Mouse (Mus musculus) limb, embryonic 14.5 days (tissue): ENCODE measurements around the gene Nop53. TPM values are rescaled to one million over a fixed set of nuclear protein-coding genes. Genes with fewer than 3 reads are reported as not detected.

Experiments used
- ATAC-seq: fragments of 200-750 bp; cut with Nextera tagmentation; 2 replicates; pipeline ENCODE4 v1.8.0; 2017; ENCODE audit warnings: low read depth, moderate number of reproducible peaks, moderate TSS enrichment; ENCODE audit not compliant: low FRiP score
- DNase-seq: peaks from one replicate; pipeline ENCODE4 v3.0.0-alpha.2; 2015; ENCODE audit warnings: low spot score
- H3K27ac ChIP-seq: fragments of 300-500 bp; sonication (generic); replicated peaks from 2 replicates; pipeline ENCODE4 v1.5.1; 2014; ENCODE audit warnings: low read depth, mild to moderate bottlenecking, low read length, moderate library complexity, mixed read lengths
- H3K27me3 ChIP-seq: fragments of 300-500 bp; sonication (generic); 2 replicates; pipeline ENCODE4 v1.6.1; 2014; ENCODE audit warnings: low read length, mixed read lengths; ENCODE audit not compliant: control insufficient read depth, insufficient read depth
- H3K36me3 ChIP-seq: fragments of 300-500 bp; sonication (generic); 2 replicates; pipeline ENCODE4 v1.6.1; 2014; ENCODE audit warnings: mild to moderate bottlenecking, low read length, moderate library complexity, mixed read lengths; ENCODE audit not compliant: control insufficient read depth, insufficient read depth
- H3K4me1 ChIP-seq: fragments of 300-500 bp; sonication (generic); 2 replicates; pipeline ENCODE4 v1.6.1; 2014; ENCODE audit warnings: antibody characterized with exemption, low read length, mixed read lengths; ENCODE audit not compliant: control insufficient read depth, insufficient read depth
- H3K4me2 ChIP-seq: fragments of 300-500 bp; sonication (generic); replicated peaks from 2 replicates; pipeline ENCODE4 v1.6.1; 2014; ENCODE audit warnings: low read depth, mild to moderate bottlenecking, low read length, moderate library complexity; ENCODE audit not compliant: severe bottlenecking
- H3K4me3 ChIP-seq: fragments of 300-500 bp; sonication (generic); replicated peaks from 2 replicates; pipeline ENCODE4 v1.5.1; 2014; ENCODE audit warnings: low read length
- H3K9ac ChIP-seq: fragments of 300-500 bp; sonication (generic); 2 replicates; pipeline ENCODE4 v1.6.1; 2014; ENCODE audit warnings: mild to moderate bottlenecking, low read depth, low read length, moderate library complexity; ENCODE audit not compliant: severe bottlenecking
- H3K9me3 ChIP-seq: fragments of 300-500 bp; sonication (generic); 2 replicates; pipeline ENCODE4 v1.6.1; 2016; ENCODE audit warnings: low read length; ENCODE audit not compliant: control insufficient read depth
- POLR2A ChIP-seq: fragments of 200-500 bp; IDR thresholded peaks from 2 replicates; pipeline ENCODE4 v1.8.0; 2012; ENCODE audit warnings: inconsistent platforms, mild to moderate bottlenecking, moderate library complexity, borderline replicate concordance; ENCODE audit not compliant: insufficient read depth, insufficient read length; ENCODE audit errors: extremely low read depth
- WGBS: fragments of 180-500 bp; shearing (Covaris S2); extraction: QIAGEN DNeasy Blood & Tissue Kit; methylation state at CpG from one replicate; pipeline ENCODE4 v1.1.7; 2014; 5-methylcytosine and 5-hydroxymethylcytosine counted together
- polyA plus RNA-seq, 2 experiments: library from polyadenylated mRNA; depleted of rRNA in 1 of 2; stranded (reverse) in 1 of 2; unstranded in 1 of 2; fragments of >200 nt; fragmentation: Nextera tagmentation in 1 of 2; extraction: Ambion mirVana in 1 of 2; gene quantifications; 2 replicates each; pipeline versions ENCODE4 v1.2.1 to v1.2.3; 2012 to 2014

The Nop53 gene
- polyA plus RNA-seq, 2 experiments, result 176 to 192 TPM

DNA sequence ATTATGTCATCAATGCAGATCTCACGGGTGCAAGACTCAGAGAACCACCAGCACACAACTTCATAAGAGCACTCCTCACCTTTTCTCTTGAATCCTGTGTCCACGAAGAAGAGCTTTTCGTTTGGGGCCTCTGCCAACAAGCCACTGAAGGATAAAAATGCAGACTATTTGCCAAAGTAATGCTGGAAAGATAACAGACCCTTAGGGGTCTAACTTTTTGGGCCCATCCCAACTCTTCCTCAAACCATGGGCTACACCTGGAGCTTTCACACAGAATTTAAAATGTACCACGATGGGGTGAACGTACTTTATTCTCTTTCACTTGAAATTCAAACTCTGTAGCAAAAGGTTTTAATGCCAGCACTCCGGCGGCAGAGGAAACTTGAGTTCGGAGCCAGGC lies 663 bp downstream of the Nop53 start:
- Histone ChIP-seq H3K4me1 (peaks cover 16% of the 10 kb centered on the region), H3K27me3 (no peaks in the 10 kb centered on the region), H3K9me3 (no peaks in the 10 kb centered on the region), H3K27ac (0 out of 2 replicates have a peak overlapping the region, but pooled peaks have one; percentile 90), H3K9ac (peak overlapping the region; percentile 71), H3K36me3 (peaks cover 47% of the 10 kb centered on the region), H3K4me3 (peak overlapping the region; percentile 77), H3K4me2 (peak overlapping the region; percentile 90)
- TF ChIP-seq POLR2A, result no peak
- WGBS, result 6% methylated on average over 8 of the region's 8 CpGs
- ATAC-seq, result no peak
- no peak for DNase-seq

DNA sequence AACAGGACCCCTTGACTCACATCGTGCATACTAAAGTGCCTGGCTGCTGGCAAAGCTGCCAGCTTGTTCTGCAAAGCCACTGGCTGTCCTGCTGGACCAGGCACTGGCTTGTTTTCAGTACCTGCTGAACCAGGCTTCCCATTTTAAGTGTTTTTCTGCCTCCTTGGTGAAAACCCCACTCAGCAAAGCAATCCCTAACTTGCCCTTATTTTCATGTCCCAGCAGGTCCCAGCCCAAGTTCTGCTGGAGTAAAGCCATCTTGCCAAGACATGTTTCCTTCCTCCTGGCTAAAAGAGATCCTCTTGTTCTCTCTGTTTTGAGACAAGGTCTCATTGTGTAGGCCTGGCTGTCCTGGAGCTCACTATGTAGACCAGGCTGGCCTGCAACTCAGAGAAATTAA lies 1.6 kb downstream of the Nop53 start:
- Histone ChIP-seq H3K4me2 (no peak overlapping the region; the same call in 1 of the 2 replicates), H3K27ac (no peak overlapping the region), H3K9me3 (no peaks in the 10 kb centered on the region), H3K9ac (no peak overlapping the region), H3K36me3 (peaks cover 48% of the 10 kb centered on the region), H3K4me1 (peaks cover 16% of the 10 kb centered on the region), H3K4me3 (peak overlapping the region; percentile 77; the same call in 1 of the 2 replicates), H3K27me3 (no peaks in the 10 kb centered on the region)
- 89% methylated on average over 1 of the region's 1 CpGs for WGBS
- TF ChIP-seq POLR2A, result no peak
- no peak for DNase-seq
- no peak for ATAC-seq

DNA sequence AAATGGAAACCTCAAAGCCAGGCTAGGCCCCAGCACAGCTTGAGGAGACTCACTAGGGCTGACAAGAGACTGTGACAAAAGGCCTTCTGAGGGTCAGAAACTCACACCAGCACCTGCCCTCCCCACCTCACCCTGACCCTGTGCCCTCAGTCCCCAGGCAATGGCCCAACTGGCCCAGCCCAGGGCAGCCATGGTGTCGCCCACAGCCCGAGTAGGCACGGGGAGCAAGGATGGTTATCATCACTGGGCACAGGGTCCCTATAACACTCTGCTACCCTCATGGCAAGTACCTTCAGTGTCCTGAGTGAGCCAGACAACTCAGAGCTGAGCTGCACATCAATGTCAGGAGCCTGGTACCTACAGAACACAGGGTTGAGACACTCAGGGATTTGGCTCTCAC lies 7.3 kb downstream of the Nop53 start:
- Histone ChIP-seq H3K27me3 (no peaks in the 10 kb centered on the region), H3K4me2 (no peak overlapping the region), H3K4me3 (no peak overlapping the region), H3K9me3 (no peaks in the 10 kb centered on the region), H3K27ac (no peak overlapping the region), H3K4me1 (no peaks in the 10 kb centered on the region), H3K36me3 (peaks cover 74% of the 10 kb centered on the region), H3K9ac (no peak overlapping the region)
- no peak for TF ChIP-seq POLR2A
- WGBS, result 100% methylated on average over 3 of the region's 3 CpGs
- ATAC-seq (no peak), DNase-seq (no peak)

DNA sequence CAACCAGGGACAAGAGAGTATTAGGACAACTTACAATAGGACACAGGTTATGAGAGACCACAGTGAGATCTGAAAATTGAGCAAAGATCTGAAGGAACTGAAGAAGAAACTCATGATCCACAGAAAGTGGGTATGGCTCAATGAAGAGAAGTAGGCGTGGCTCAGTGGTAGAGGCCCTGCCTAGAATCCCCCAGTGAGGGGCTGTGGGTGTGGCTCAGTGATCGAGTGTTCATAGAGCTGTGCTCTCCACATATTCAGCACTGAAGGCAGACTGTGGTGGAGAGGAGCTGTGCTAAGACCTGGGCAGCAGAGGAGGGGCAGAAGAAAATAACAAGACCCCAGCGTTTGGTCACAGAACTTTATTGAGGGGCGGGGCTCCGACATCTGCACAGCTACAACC lies 8.4 kb downstream of the Nop53 start:
- no peak overlapping the region for H3K4me2 ChIP-seq
- H3K9me3 ChIP-seq, result no peaks in the 10 kb centered on the region
- TF ChIP-seq POLR2A, result no peak
- 84% methylated on average over 5 of the region's 5 CpGs for WGBS
- no peaks in the 10 kb centered on the region for H3K4me1 ChIP-seq
- DNase-seq (no peak), ATAC-seq (no peak)
- peaks cover 64% of the 10 kb centered on the region for H3K36me3 ChIP-seq
- no peak overlapping the region for H3K27ac ChIP-seq
- H3K9ac ChIP-seq, result no peak overlapping the region
- no peaks in the 10 kb centered on the region for H3K27me3 ChIP-seq
- H3K4me3 ChIP-seq, result no peak overlapping the region

DNA sequence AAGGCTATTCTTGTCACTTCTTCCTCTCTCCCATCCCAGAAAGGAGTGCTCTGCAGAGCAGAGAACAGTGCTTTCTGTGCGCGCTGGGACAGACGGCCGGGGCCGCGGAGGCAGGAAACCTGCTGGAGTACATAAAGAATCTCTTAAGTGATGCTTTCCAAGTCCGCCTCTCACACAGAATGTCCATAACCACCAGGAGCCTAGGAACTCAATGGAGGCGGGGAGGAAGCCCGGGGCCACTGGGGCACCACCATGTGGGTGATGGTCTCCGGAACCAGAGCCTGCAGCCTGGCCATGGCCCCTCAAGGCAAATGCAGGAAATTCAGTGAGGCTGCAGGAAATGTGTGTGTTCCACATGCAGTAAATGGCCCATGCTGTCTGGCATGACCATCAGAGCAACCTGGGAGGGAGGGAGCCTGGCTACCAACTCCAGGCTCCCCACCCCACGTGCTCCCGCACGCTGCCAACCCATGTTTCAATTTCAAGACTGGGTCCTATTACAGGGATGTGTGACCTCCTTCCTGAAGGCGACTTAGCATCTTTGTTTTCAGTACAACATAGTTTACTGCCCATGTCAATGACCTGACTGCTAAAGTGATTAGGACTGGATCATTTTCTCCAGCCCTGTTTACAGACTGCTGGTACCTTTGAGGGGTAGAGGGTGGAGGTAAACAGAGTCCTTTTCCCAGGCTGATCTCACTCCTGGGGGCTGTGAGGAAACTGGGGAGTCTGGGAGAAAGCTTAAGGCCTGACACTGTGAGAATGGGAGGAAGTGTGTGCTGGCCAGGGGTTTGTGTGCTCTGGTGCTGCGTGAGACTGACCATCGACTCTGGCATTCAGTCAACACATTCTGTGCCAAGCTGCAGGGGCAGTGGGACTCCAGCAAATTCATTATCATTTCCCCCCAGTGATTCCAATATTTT lies 12.2 kb downstream of the Nop53 start:
- no peaks in the 10 kb centered on the region for H3K4me1 ChIP-seq
- 43% methylated on average over 16 of the region's 16 CpGs for WGBS
- no peak for ATAC-seq
- H3K36me3 ChIP-seq, result peaks cover 28% of the 10 kb centered on the region
- no peaks in the 10 kb centered on the region for H3K9me3 ChIP-seq
- no peaks in the 10 kb centered on the region for H3K27me3 ChIP-seq
- H3K4me2 ChIP-seq, result no peak overlapping the region
- TF ChIP-seq POLR2A, result no peak
- H3K9ac ChIP-seq, result no peak overlapping the region
- H3K4me3 ChIP-seq, result no peak overlapping the region
- H3K27ac ChIP-seq, result no peak overlapping the region
- DNase-seq, result no peak

GRCm38 (mm10) chr7:15931635-15932034 lies 14.2 kb downstream of the Nop53 start:
- Histone ChIP-seq H3K27me3 (no peaks in the 10 kb centered on the region), H3K4me2 (no peak overlapping the region), H3K9ac (no peak overlapping the region), H3K4me3 (no peak overlapping the region), H3K4me1 (no peaks in the 10 kb centered on the region), H3K27ac (no peak overlapping the region), H3K36me3 (peaks cover 8% of the 10 kb centered on the region), H3K9me3 (no peaks in the 10 kb centered on the region)
- no peak for TF ChIP-seq POLR2A
- DNase-seq (no peak), ATAC-seq (no peak)
- WGBS, result 82% methylated on average over 3 of the region's 3 CpGs
